24 mouse cellular contexts compared by ENCODE assay signal in genomic region chr3:153313167-153313566, GRCm38 (mm10).
"Had no signal": no experiment of that assay in that cellular context is flagged by ENCODE, and none has a peak within 500 bp of the region (broad histone marks: within the 10 kb centered on the region; RNA-seq: fewer than 3 reads in every experiment).

No protein-coding gene starts in this region.

- H3K4me1 ChIP-seq: heart, embryonic 13.5 days; heart, embryonic 15.5 days; hindbrain, embryonic 13.5 days; hindbrain, embryonic 15.5 days; kidney, embryonic 15.5 days; limb, embryonic 10.5 days; limb, embryonic 12.5 days; liver, embryonic 13.5 days; liver, embryonic 15.5 days had no signal

- ATAC-seq: hindbrain, postnatal 0 days; intestine, embryonic 16.5 days had no signal

- DNase-seq: gastrocnemius, postnatal 14 days; gastrocnemius, postnatal 36 days; heart, adult 2 months; heart, postnatal 14 days; heart, postnatal 36 days; kidney, adult 11 months; kidney, adult 2 months; kidney, adult 9 months; kidney, postnatal 14 days; kidney, postnatal 36 days; layer of hippocampus, adult 9-11 months; layer of hippocampus, postnatal 36 days; liver, embryonic 13.5 days had no signal

- H3K27ac ChIP-seq: heart, adult 2 months; heart, embryonic 13.5 days; heart, embryonic 15.5 days; hindbrain, embryonic 13.5 days; hindbrain, embryonic 15.5 days; hindbrain, postnatal 0 days; kidney, embryonic 15.5 days; kidney, postnatal 0 days; limb, embryonic 10.5 days; limb, embryonic 12.5 days; liver, embryonic 13.5 days; liver, embryonic 15.5 days had no signal

- H3K27me3 ChIP-seq: heart, embryonic 13.5 days; heart, embryonic 15.5 days; hindbrain, embryonic 13.5 days; hindbrain, embryonic 15.5 days; kidney, embryonic 15.5 days; limb, embryonic 12.5 days; liver, embryonic 13.5 days; liver, embryonic 15.5 days had no signal

- H3K36me3 ChIP-seq: heart, embryonic 13.5 days; heart, embryonic 15.5 days; hindbrain, embryonic 13.5 days; hindbrain, embryonic 15.5 days; kidney, embryonic 15.5 days; limb, embryonic 10.5 days; limb, embryonic 12.5 days; liver, embryonic 13.5 days; liver, embryonic 15.5 days had no signal

- H3K4me3 ChIP-seq: heart, adult 2 months; heart, embryonic 13.5 days; heart, embryonic 15.5 days; hindbrain, embryonic 13.5 days; hindbrain, embryonic 15.5 days; kidney, embryonic 15.5 days; limb, embryonic 10.5 days; limb, embryonic 12.5 days; liver, embryonic 13.5 days; liver, embryonic 15.5 days had no signal
